Mouse (Mus musculus) left cerebral cortex, postnatal 14 days (tissue): ENCODE measurements around the gene Cfap74. TPM values are rescaled to one million over a fixed set of nuclear protein-coding genes. Genes with fewer than 3 reads are reported as not detected.
"Not testable (repeated sequence)": the region's sequence is repeated elsewhere in the genome, so short reads cannot be mapped to it uniquely, and the experiment has no call there.

Experiments
- DNase-seq, 2 experiments: peaks; one replicate each; pipeline ENCODE4 v3.0.0; 2021 to 2022; ENCODE audit warnings: low spot score in 2 of 2, mixed read lengths in 1 of 2
- intact Hi-C: fragments of 180-260 bp; cut with DNase I; formaldehyde crosslinking; loops from one replicate; pipeline ENCODE4 v1.15.1; 2025
- total RNA-seq, 2 experiments: library from RNA; stranded (reverse); gene quantifications; 2 replicates each; pipeline ENCODE4 v1.2.3; 2021

Cfap74 gene
- total RNA-seq, 2 experiments from 2014 or later: 11.2 to 11.7 TPM

- DNase-seq: no peak
- intact Hi-C loops: no loop called here
Measured at GRCm38 (mm10) chr4:155464061-155464460, 55.1 kb downstream of the Cfap74 start.

- DNase-seq: no peak
- intact Hi-C loops: no loop called here
Measured at GRCm38 (mm10) chr4:155465607-155466006, 56.6 kb downstream of the Cfap74 start.

GRCm38 (mm10) chr4:155466080-155466479 is 57.1 kb downstream of the Cfap74 start:
- DNase-seq: no peak
- intact Hi-C loops: no loop called here

- intact Hi-C loops: no loop called here
- no peak for DNase-seq
Measured at GRCm38 (mm10) chr4:155467237-155468010, 58.4 kb downstream of the Cfap74 start.

- DNase-seq: no peak
- intact Hi-C loops: no loop called here
Measured at GRCm38 (mm10) chr4:155468952-155469351, 60.0 kb downstream of the Cfap74 start, which contains the start of gene Tmem52. TSS of gene Tmem52 (plus strand) at chr4:155469114.

- intact Hi-C loops: no loop called here
- peak; percentile 40 to 56 for DNase-seq
Measured at GRCm38 (mm10) chr4:155469590-155470262, 60.7 kb downstream of the Cfap74 start.

- intact Hi-C loops: no loop called here
- no peak for DNase-seq
Measured at GRCm38 (mm10) chr4:155470263-155470953, 61.4 kb downstream of the Cfap74 start.

GRCm38 (mm10) chr4:155470997-155471396 is 62.0 kb downstream of the Cfap74 start:
- no peak for DNase-seq
- intact Hi-C loops: no loop called here

GRCm38 (mm10) chr4:155471406-155471805 is 62.4 kb downstream of the Cfap74 start:
- no peak for DNase-seq
- intact Hi-C loops: no loop called here

- intact Hi-C loops: no loop called here
- DNase-seq: no peak
Measured at GRCm38 (mm10) chr4:155472716-155473290, 63.8 kb downstream of the Cfap74 start.

GRCm38 (mm10) chr4:155473319-155473718 is 64.3 kb downstream of the Cfap74 start:
- intact Hi-C loops: no loop called here
- DNase-seq: no peak

GRCm38 (mm10) chr4:155473796-155474195 is 64.8 kb downstream of the Cfap74 start:
- intact Hi-C loops, DNase-seq: not testable (repeated sequence)

- DNase-seq: peak; percentile 74 to 82
- intact Hi-C loops: loop anchor here (2.0 kb wide), 1 partner anchor 87 kb away; no protein-coding TSS in a partner anchor
Measured at GRCm38 (mm10) chr4:155481381-155482124, 72.6 kb downstream of the Cfap74 start.

GRCm38 (mm10) chr4:155482125-155482480 is 73.1 kb downstream of the Cfap74 start:
- intact Hi-C loops: no loop called here
- DNase-seq: no peak

- DNase-seq: no peak
- intact Hi-C loops: no loop called here
Measured at GRCm38 (mm10) chr4:155482733-155483540, 73.9 kb downstream of the Cfap74 start.

GRCm38 (mm10) chr4:155485521-155485920 is 76.5 kb downstream of the Cfap74 start:
- intact Hi-C loops: no loop called here
- no peak for DNase-seq

- intact Hi-C loops: no loop called here
- DNase-seq: no peak
Measured at GRCm38 (mm10) chr4:155487746-155488145, 78.8 kb downstream of the Cfap74 start.

- intact Hi-C loops: no loop called here
- peak in 1 of 2 experiments; percentile 76 for DNase-seq
Measured at GRCm38 (mm10) chr4:155488232-155489025, 79.4 kb downstream of the Cfap74 start.
